In the genomic region with DNA sequence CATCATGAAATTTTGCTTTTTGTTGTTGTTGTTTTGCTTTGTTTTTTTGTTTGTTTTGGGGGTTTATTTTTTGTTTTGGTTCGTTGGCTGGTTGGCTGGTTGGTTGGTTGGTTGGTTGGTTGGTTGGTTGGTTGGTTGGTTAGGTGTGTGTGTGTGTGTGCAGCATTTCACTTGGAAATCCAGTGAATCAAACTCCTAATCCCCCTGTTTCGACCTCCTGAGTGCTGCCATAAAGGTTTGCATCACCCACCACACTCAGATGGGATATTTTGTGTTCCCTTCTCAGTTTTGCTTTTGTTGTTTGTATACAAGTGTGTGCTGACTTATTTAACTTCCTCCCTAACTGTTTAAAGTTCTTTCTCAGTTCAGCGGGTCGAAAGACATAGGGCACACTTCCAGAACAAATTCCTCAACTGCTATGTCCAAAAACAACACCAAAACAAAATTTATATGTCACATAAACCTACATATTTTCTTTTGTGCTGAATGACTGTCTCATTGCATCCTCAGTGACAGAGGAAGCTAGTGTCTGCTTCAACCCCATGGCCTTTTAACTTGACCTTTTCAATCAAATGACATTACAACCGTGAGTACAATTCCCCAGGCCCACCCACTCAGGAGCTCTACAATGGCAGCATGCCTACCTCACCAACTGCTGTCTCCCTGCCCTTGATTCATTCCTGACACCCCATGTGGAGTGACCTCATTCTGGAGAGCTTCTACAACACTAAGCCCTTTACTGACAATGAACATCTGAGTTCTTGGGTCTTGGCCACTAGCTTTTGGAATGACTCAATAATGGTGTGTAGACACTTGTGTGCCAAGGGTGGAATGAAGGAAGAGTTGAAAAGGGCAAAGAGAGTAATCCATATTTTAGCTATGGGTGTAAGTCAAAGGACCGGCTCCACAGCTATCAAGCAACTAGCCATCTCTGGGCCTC, we compare ENCODE assay signal across 24 mouse cellular contexts. TPM values are rescaled to one million over a fixed set of nuclear protein-coding genes. Genes with fewer than 3 reads are reported as not detected.
DNase-seq lines count a peak whose midpoint lies in the region; ATAC-seq lines count a peak whose summit lies in the region.
"Had no signal": no experiment of that assay in that cellular context is flagged by ENCODE, and none has a peak within 500 bp of the region (broad histone marks: within the 10 kb centered on the region; RNA-seq: fewer than 3 reads in every experiment).

No protein-coding gene starts in this region.

- no peaks in the 10 kb centered on the region for H3K27me3 ChIP-seq in intestine, embryonic 14.5 days (replicated peaks; ENCODE audit: control insufficient read depth, insufficient read depth, low read length)
- no peaks in the 10 kb centered on the region for H3K27me3 ChIP-seq in intestine, embryonic 16.5 days (replicated peaks; ENCODE audit: control insufficient read depth, insufficient read depth, low read length)

- DNase-seq in adrenal gland, adult 2 months: peak; percentile 33
- no peak for DNase-seq in adrenal gland, postnatal 25 days
- DNase-seq in intestine, embryonic 14.5 days (ENCODE audit: low spot score): peak; percentile 36
- DNase-seq in layer of hippocampus, adult 11-12 months (ENCODE audit: low spot score): peak; percentile 2
- no peak for DNase-seq in layer of hippocampus, adult 8-10 months (ENCODE audit: low spot score in 2 of 2)
- peak; percentile 90 for DNase-seq in Muller cell, postnatal 12 days (ENCODE audit: inconsistent ontology term)
- DNase-seq in thymus, postnatal 25 days: no peak
- DNase-seq: adrenal gland, postnatal 14 days; cerebellum, adult 11 months; cerebellum, postnatal 10 days; gastrocnemius, postnatal 14 days had no signal

- no peak overlapping the region for H3K9ac ChIP-seq in intestine, embryonic 14.5 days (ENCODE audit: low read length)
- no peak overlapping the region for H3K9ac ChIP-seq in intestine, embryonic 16.5 days (ENCODE audit: low read depth, low read length)
- H3K9ac ChIP-seq: embryonic facial prominence, embryonic 12.5 days; forebrain, embryonic 13.5 days; lung, embryonic 14.5 days had no signal

- no peaks in the 10 kb centered on the region for H3K9me3 ChIP-seq in intestine, embryonic 14.5 days (ENCODE audit: control insufficient read depth, low read length)
- no peaks in the 10 kb centered on the region for H3K9me3 ChIP-seq in intestine, embryonic 16.5 days (ENCODE audit: control insufficient read depth, low read length)
- H3K9me3 ChIP-seq: embryonic facial prominence, embryonic 12.5 days; forebrain, embryonic 13.5 days; limb, embryonic 10.5 days had no signal

- WGBS in intestine, embryonic 14.5 days: 79% methylated on average over 6 of the region's 6 CpGs
- 73% methylated on average over 6 of the region's 6 CpGs for WGBS in intestine, embryonic 16.5 days

- ATAC-seq in intestine, embryonic 14.5 days (replicated peaks; ENCODE audit: low FRiP score, low TSS enrichment, low read depth): no peak
- ATAC-seq in intestine, embryonic 16.5 days: no peak
- ATAC-seq: forebrain, embryonic 13.5 days; hindbrain, embryonic 16.5 days; midbrain, embryonic 16.5 days; Patski had no signal

- no peak overlapping the region for H3K27ac ChIP-seq in intestine, embryonic 14.5 days (ENCODE audit: low read depth)
- no peak overlapping the region for H3K27ac ChIP-seq in intestine, embryonic 16.5 days (ENCODE audit: low read length)
- H3K27ac ChIP-seq: embryonic facial prominence, embryonic 12.5 days; forebrain, embryonic 13.5 days; limb, embryonic 10.5 days had no signal

- H3K36me3 ChIP-seq in intestine, embryonic 14.5 days (ENCODE audit: control insufficient read depth, insufficient read depth, low read length): no peaks in the 10 kb centered on the region
- no peaks in the 10 kb centered on the region for H3K36me3 ChIP-seq in intestine, embryonic 16.5 days (ENCODE audit: control insufficient read depth, insufficient read depth, low read length)
- H3K36me3 ChIP-seq: embryonic facial prominence, embryonic 12.5 days; limb, embryonic 10.5 days had no signal

- H3K4me1 ChIP-seq in intestine, embryonic 14.5 days (replicated peaks; ENCODE audit: control insufficient read depth, insufficient read depth, low read length): peaks cover 7% of the 10 kb centered on the region
- peaks cover 18% of the 10 kb centered on the region for H3K4me1 ChIP-seq in intestine, embryonic 16.5 days (ENCODE audit: control insufficient read depth, insufficient read depth, low read length)

- no peak overlapping the region for H3K4me2 ChIP-seq in intestine, embryonic 14.5 days (ENCODE audit: low read length)
- H3K4me2 ChIP-seq in intestine, embryonic 16.5 days (ENCODE audit: low read depth, low read length): no peak overlapping the region
- H3K4me2 ChIP-seq: embryonic facial prominence, embryonic 12.5 days; forebrain, embryonic 13.5 days; liver, embryonic 11.5 days; lung, embryonic 14.5 days had no signal

- no peak overlapping the region for H3K4me3 ChIP-seq in intestine, embryonic 14.5 days (ENCODE audit: low read depth, low read length)
- H3K4me3 ChIP-seq in intestine, embryonic 16.5 days (ENCODE audit: low read length): no peak overlapping the region
- H3K4me3 ChIP-seq: embryonic facial prominence, embryonic 12.5 days; erythroblast, embryonic 14.5 days; forebrain, embryonic 13.5 days; limb, embryonic 10.5 days had no signal

RNA-seq across cellular contexts. Expression of a gene that starts 2.9 kb away (rescaled TPM):
- total RNA-seq in adrenal gland, adult 2 months (2021): 1 to 10 TPM; 5.2 to 9.1 TPM
- 4.9 and 5.6 TPM in 2 replicates for polyA plus RNA-seq in adrenal gland, adult 2 months (2012; rRNA removed)
- total RNA-seq in adrenal gland, postnatal 25 days (2021): 4.2 and 6.7 TPM in 2 replicates
- 5.0 and 5.9 TPM in 2 replicates for polyA plus RNA-seq in intestine, embryonic 14.5 days (2014; fragmentation: Nextera tagmentation; extraction: Ambion mirVana)
- polyA plus RNA-seq in intestine, embryonic 16.5 days (2015; fragmentation: Nextera tagmentation; extraction: Ambion mirVana): 7.0 and 7.2 TPM in 2 replicates
- total RNA-seq in layer of hippocampus, adult 8-10 months (2022): 1 to 10 TPM; 1.1 to 3.0 (median 2.1) TPM
- total RNA-seq: hematopoietic stem cell, adult 5-6 weeks; megakaryocyte, adult 5-6 weeks; neutrophil, adult 5-6 weeks had no signal
- polyA plus RNA-seq: erythroblast, embryonic 14.5 days; Patski had no signal

RNA-seq across cellular contexts. Expression of a gene that starts 37.6 kb away (rescaled TPM):
- 10 to 100 TPM; 42.7 to 44.4 TPM for total RNA-seq in adrenal gland, adult 2 months (2021)
- 1.5 and 2.3 TPM in 2 replicates for polyA plus RNA-seq in adrenal gland, adult 2 months (2012; rRNA removed)
- 41.8 and 48.1 TPM in 2 replicates for total RNA-seq in adrenal gland, postnatal 25 days (2021)
- polyA plus RNA-seq in intestine, embryonic 14.5 days (2014; fragmentation: Nextera tagmentation; extraction: Ambion mirVana): 45.0 and 55.6 TPM in 2 replicates
- polyA plus RNA-seq in intestine, embryonic 16.5 days (2015; fragmentation: Nextera tagmentation; extraction: Ambion mirVana): 41.7 and 46.8 TPM in 2 replicates
- total RNA-seq in layer of hippocampus, adult 8-10 months (2022): 10 to 100 TPM; 42.3 to 55.9 (median 51.1) TPM

RNA-seq across cellular contexts. Expression of a gene that starts 45.1 kb away (rescaled TPM):
- total RNA-seq in adrenal gland, adult 2 months (2021): 10 to 100 TPM; 45.4 to 45.5 TPM
- polyA plus RNA-seq in adrenal gland, adult 2 months (2012; rRNA removed): 4.5 and 7.3 TPM in 2 replicates
- total RNA-seq in adrenal gland, postnatal 25 days (2021): 39.1 and 47.9 TPM in 2 replicates
- 67.1 and 70.7 TPM in 2 replicates for polyA plus RNA-seq in intestine, embryonic 14.5 days (2014; fragmentation: Nextera tagmentation; extraction: Ambion mirVana)
- polyA plus RNA-seq in intestine, embryonic 16.5 days (2015; fragmentation: Nextera tagmentation; extraction: Ambion mirVana): 61.2 and 65.5 TPM in 2 replicates
- 10 to 100 TPM; 26.2 to 36.5 (median 28.3) TPM for total RNA-seq in layer of hippocampus, adult 8-10 months (2022)

RNA-seq across cellular contexts. Expression of a gene that starts 57.4 kb away (rescaled TPM):
- total RNA-seq in adrenal gland, adult 2 months (2021): 1 to 10 TPM; 2.0 to 2.4 TPM
- 3.1 and 3.2 TPM in 2 replicates for polyA plus RNA-seq in adrenal gland, adult 2 months (2012; rRNA removed)
- total RNA-seq in adrenal gland, postnatal 25 days (2021): 3.2 and 3.9 TPM in 2 replicates
- 23.7 and 25.8 TPM in 2 replicates for polyA plus RNA-seq in intestine, embryonic 14.5 days (2014; fragmentation: Nextera tagmentation; extraction: Ambion mirVana)
- polyA plus RNA-seq in intestine, embryonic 16.5 days (2015; fragmentation: Nextera tagmentation; extraction: Ambion mirVana): 14.6 and 15.0 TPM in 2 replicates
- 10 to 100 TPM in 1 of 4 experiments, 1 to 10 TPM in 3; 7.5 to 10.4 (median 8.8) TPM for total RNA-seq in layer of hippocampus, adult 8-10 months (2022)
- total RNA-seq: megakaryocyte, adult 5-6 weeks; neutrophil, adult 5-6 weeks had no signal
- polyA plus RNA-seq: erythroblast, embryonic 14.5 days had no signal

Comparison
In these comparisons a context has a peak if more than half of its experiments do, and no peak if none do; other contexts are left out.
1. DNase-seq: peak in adrenal gland, adult 2 months (single experiment), intestine, embryonic 14.5 days (single experiment), layer of hippocampus, adult 11-12 months (single experiment) and Muller cell, postnatal 12 days (single experiment); none in adrenal gland, postnatal 25 days (single experiment), layer of hippocampus, adult 8-10 months (0 of 2) and thymus, postnatal 25 days (single experiment).